Mouse (Mus musculus): Measurements from ENCODE around the gene Psma1. TPM values are rescaled to one million over a fixed set of nuclear protein-coding genes. Genes with fewer than 3 reads are reported as not detected.

Psma1 gene
- total and polyA plus RNA-seq, 2 experiments from 2014 or later = 144 to 342 TPM

DNA sequence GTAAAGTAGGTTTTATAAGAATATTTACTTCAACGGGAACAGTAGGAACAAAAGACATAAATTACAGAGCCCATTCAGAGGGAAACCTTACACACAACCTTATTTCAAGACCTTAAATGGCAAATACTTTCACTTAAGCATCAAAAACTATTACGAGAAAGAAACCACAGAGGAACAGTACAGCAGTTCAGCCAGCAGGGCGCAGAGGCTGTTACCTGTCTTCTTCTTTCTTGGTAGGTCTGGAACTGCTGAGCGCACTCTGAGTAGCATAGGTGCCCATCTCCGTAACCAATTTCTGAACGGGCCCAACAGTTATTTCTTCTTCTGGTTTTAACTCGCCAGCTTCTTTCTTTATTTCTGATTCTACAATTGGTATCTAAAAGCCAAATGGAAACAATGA is 42.9 kb downstream of the Psma1 start:
- no peak; the same call in 1 of the 2 replicates for TF ChIP-seq CTCF (IDR thresholded peaks at IDR 0.05; ENCODE audit: low read depth)
- Histone ChIP-seq H3K9ac (replicated peaks; ENCODE audit: low read length) (no peak overlapping the region), H3K4me2 (ENCODE audit: low read depth, low read length) (no peak overlapping the region), H3K4me1 (ENCODE audit: insufficient read depth, low read length) (no peaks in the 10 kb centered on the region), H3K4me3 (ENCODE audit: low read length) (no peak overlapping the region), H3K36me3 (ENCODE audit: insufficient read depth, low read length) (peaks cover 50% of the 10 kb centered on the region), H3K9me3 (ENCODE audit: low read length) (no peaks in the 10 kb centered on the region), H3K27me3 (ENCODE audit: insufficient read depth, low read length) (no peaks in the 10 kb centered on the region), H3K27ac (no peak overlapping the region)
- 94% methylated on average over 7 of the region's 7 CpGs for WGBS
- ATAC-seq (no peak), DNase-seq (ENCODE audit: low spot score) (no peak)

DNA sequence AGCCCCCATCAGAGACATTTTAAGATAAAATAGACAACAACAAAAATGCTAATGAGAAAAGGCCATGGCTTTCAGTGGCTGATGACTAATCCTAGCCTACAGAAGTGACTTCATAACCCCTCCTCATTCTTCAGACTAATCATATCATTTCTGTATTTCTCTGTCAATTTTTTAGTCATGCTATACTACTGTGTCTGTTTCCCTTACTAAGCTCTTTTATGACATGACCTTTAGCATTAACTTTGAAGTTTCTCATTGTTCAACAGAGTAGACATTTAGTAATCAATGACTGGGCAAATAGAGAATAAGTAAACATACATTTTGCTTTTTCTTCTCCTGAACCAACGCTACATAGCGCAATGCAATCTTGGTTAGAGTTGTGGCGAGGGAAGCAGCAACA is 44.1 kb downstream of the Psma1 start:
- no peak for TF ChIP-seq CTCF (IDR thresholded peaks at IDR 0.05; ENCODE audit: low read depth)
- peaks cover 48% of the 10 kb centered on the region for H3K36me3 ChIP-seq (ENCODE audit: insufficient read depth, low read length)
- H3K4me3 ChIP-seq (ENCODE audit: low read length) = no peak overlapping the region
- H3K9me3 ChIP-seq (ENCODE audit: low read length) = no peaks in the 10 kb centered on the region
- H3K27me3 ChIP-seq (ENCODE audit: insufficient read depth, low read length) = no peaks in the 10 kb centered on the region
- no peaks in the 10 kb centered on the region for H3K4me1 ChIP-seq (ENCODE audit: insufficient read depth, low read length)
- no peak overlapping the region for H3K9ac ChIP-seq (replicated peaks; ENCODE audit: low read length)
- DNase-seq (ENCODE audit: low spot score) = no peak
- no peak overlapping the region for H3K27ac ChIP-seq
- 94% methylated on average over 3 of the region's 3 CpGs for WGBS
- ATAC-seq = no peak
- H3K4me2 ChIP-seq (ENCODE audit: low read depth, low read length) = no peak overlapping the region

DNA sequence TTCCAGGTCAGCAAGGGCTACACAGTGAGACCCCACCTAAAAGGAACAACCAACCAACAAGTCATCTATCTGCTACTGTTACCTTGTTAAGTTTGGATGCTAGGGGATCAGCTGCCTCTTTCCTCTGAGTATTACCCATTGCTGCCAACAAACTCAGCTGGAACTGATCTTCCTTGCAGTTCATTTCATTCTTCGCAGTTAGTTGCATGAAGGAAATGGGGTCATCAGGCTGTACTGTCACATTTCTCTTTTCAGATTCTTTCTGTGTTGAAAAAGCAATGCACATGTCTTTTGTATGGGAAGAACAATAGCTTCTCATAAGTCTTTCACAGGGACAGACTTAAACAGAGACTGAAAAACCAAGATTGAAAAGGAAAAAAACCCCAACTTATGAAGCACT is 49.4 kb downstream of the Psma1 start:
- Histone ChIP-seq H3K4me2 (ENCODE audit: low read depth, low read length) (no peak overlapping the region), H3K36me3 (ENCODE audit: insufficient read depth, low read length) (peaks cover 34% of the 10 kb centered on the region), H3K4me1 (ENCODE audit: insufficient read depth, low read length) (no peaks in the 10 kb centered on the region), H3K9me3 (ENCODE audit: low read length) (no peaks in the 10 kb centered on the region), H3K4me3 (ENCODE audit: low read length) (no peak overlapping the region), H3K27ac (no peak overlapping the region), H3K27me3 (ENCODE audit: insufficient read depth, low read length) (no peaks in the 10 kb centered on the region), H3K9ac (replicated peaks; ENCODE audit: low read length) (no peak overlapping the region)
- TF ChIP-seq CTCF (IDR thresholded peaks at IDR 0.05; ENCODE audit: low read depth) = no peak
- 91% methylated on average over 1 of the region's 1 CpGs for WGBS
- ATAC-seq (no peak), DNase-seq (ENCODE audit: low spot score) (no peak)

DNA sequence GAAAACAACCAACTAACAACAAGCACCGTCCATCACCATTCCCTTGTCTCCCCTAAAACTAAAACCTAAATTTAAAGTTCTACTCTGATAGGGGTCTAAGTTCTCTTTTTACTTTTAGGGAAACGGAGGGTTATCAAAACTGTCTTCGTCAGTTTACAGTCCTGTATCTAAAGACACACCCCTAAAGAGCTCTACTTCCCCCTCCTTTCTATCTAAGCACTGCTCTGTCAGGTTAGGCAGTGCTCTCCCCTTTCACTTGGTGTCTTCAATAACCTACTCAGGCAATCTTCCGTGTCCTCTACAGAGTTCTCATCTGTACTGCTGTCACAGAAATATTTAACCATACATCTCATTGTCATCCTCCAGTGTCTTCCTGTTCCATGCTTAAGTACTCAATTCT is 55.5 kb downstream of the Psma1 start:
- no peak for TF ChIP-seq CTCF (IDR thresholded peaks at IDR 0.05; ENCODE audit: low read depth)
- no peak overlapping the region for H3K4me3 ChIP-seq (ENCODE audit: low read length)
- 95% methylated on average over 4 of the region's 4 CpGs for WGBS
- H3K9ac ChIP-seq (replicated peaks; ENCODE audit: low read length) = no peak overlapping the region
- H3K27ac ChIP-seq = no peak overlapping the region
- H3K4me1 ChIP-seq (ENCODE audit: insufficient read depth, low read length) = no peaks in the 10 kb centered on the region
- H3K36me3 ChIP-seq (ENCODE audit: insufficient read depth, low read length) = peaks cover 29% of the 10 kb centered on the region
- H3K9me3 ChIP-seq (ENCODE audit: low read length) = no peaks in the 10 kb centered on the region
- DNase-seq (ENCODE audit: low spot score) = no peak
- H3K4me2 ChIP-seq (ENCODE audit: low read depth, low read length) = no peak overlapping the region
- no peaks in the 10 kb centered on the region for H3K27me3 ChIP-seq (ENCODE audit: insufficient read depth, low read length)
- ATAC-seq = no peak

DNA sequence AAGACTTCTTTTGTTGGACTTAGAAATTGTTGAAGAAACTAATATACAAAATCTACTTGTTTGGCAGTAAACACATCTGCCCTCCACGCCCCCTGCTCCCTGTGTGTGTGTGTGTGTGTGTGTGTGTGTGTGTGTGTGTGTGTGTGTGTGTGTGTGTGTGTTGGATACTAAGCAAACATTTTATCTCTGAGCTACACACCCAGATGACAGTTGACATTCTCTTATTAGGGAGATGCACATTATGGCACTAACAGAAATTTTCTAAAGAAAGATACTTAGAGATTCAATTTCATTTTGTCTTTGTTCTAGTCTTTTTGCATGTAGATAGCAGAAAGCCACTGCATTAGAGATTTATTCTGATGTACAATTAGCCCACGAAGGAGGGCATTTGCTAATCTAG is 59.0 kb downstream of the Psma1 start:
- DNase-seq (ENCODE audit: low spot score) (no peak), ATAC-seq (no peak)
- H3K9ac ChIP-seq (replicated peaks; ENCODE audit: low read length) = no peak overlapping the region
- H3K27ac ChIP-seq = no peak overlapping the region
- no peaks in the 10 kb centered on the region for H3K4me1 ChIP-seq (ENCODE audit: insufficient read depth, low read length)
- H3K36me3 ChIP-seq (ENCODE audit: insufficient read depth, low read length) = peaks cover 31% of the 10 kb centered on the region
- no peak overlapping the region for H3K4me2 ChIP-seq (ENCODE audit: low read depth, low read length)
- no peak overlapping the region for H3K4me3 ChIP-seq (ENCODE audit: low read length)
- no peak for TF ChIP-seq CTCF (IDR thresholded peaks at IDR 0.05; ENCODE audit: low read depth)
- WGBS = 91% methylated on average over 2 of the region's 2 CpGs
- H3K27me3 ChIP-seq (ENCODE audit: insufficient read depth, low read length) = no peaks in the 10 kb centered on the region
- no peaks in the 10 kb centered on the region for H3K9me3 ChIP-seq (ENCODE audit: low read length)

Other genes starting within 250 kb of the Psma1 start
- gene Rras2, start 158.3 kb downstream of the Psma1 start, total RNA-seq (2014; rRNA removed) = 27.9 and 36.2 TPM in 2 replicates
- 16.0 and 17.6 TPM in 2 replicates for gene Rras2, start 158.3 kb downstream of the Psma1 start, polyA plus RNA-seq (2015; fragmentation: Nextera tagmentation; extraction: Ambion mirVana)
- 44.8 and 47.2 TPM in 2 replicates for gene Copb1, start 21.4 kb downstream of the Psma1 start, total RNA-seq (2014; rRNA removed)
- gene Copb1, start 21.4 kb downstream of the Psma1 start, polyA plus RNA-seq (2015; fragmentation: Nextera tagmentation; extraction: Ambion mirVana) = 66.3 and 69.9 TPM in 2 replicates
- gene Pde3b, start 139.2 kb upstream of the Psma1 start, total RNA-seq (2014; rRNA removed) = 12.1 and 18.3 TPM in 2 replicates
- 3.4 and 3.7 TPM in 2 replicates for gene Pde3b, start 139.2 kb upstream of the Psma1 start, polyA plus RNA-seq (2015; fragmentation: Nextera tagmentation; extraction: Ambion mirVana)